ENCODE assay signal across 11 mouse cellular contexts in genomic region chr1:86473109-86473760, GRCm38 (mm10). TPM values are rescaled to one million over a fixed set of nuclear protein-coding genes. Genes with fewer than 3 reads are reported as not detected.
DNase-seq lines count a peak whose midpoint lies in the region; ATAC-seq and TF ChIP-seq lines count a peak whose summit lies in the region.
"Had no signal": no experiment of that assay in that cellular context is flagged by ENCODE, and none has a peak within 500 bp of the region (broad histone marks: within the 10 kb centered on the region; RNA-seq: fewer than 3 reads in every experiment).

No protein-coding gene starts in this region.

- H3K9me3 ChIP-seq in heart, embryonic 14.5 days (ENCODE audit: control insufficient read depth, low read length): no peaks in the 10 kb centered on the region
- no peaks in the 10 kb centered on the region for H3K9me3 ChIP-seq in embryonic facial prominence, embryonic 11.5 days (replicated peaks; ENCODE audit: control insufficient read depth, low read length)
- no peaks in the 10 kb centered on the region for H3K9me3 ChIP-seq in liver, embryonic 14.5 days (ENCODE audit: control insufficient read depth, low read length)
- no peaks in the 10 kb centered on the region for H3K9me3 ChIP-seq in forebrain, embryonic 15.5 days

- no peaks in the 10 kb centered on the region for H3K27me3 ChIP-seq in heart, embryonic 14.5 days (ENCODE audit: control insufficient read depth, insufficient read depth, low read length)
- H3K27me3 ChIP-seq in embryonic facial prominence, embryonic 11.5 days (ENCODE audit: control insufficient read depth, insufficient read depth, low read length): no peaks in the 10 kb centered on the region
- H3K27me3 ChIP-seq in liver, embryonic 14.5 days (ENCODE audit: control insufficient read depth, insufficient read depth, low read length): no peaks in the 10 kb centered on the region
- no peaks in the 10 kb centered on the region for H3K27me3 ChIP-seq in forebrain, embryonic 15.5 days

- no peak for DNase-seq in heart, postnatal 10 days
- peak; percentile 54 for DNase-seq in 416B (ENCODE audit: low read depth)
- DNase-seq in embryonic facial prominence, embryonic 11.5 days (ENCODE audit: low spot score): no peak
- no peak for DNase-seq in liver, embryonic 14.5 days (ENCODE audit: low read depth in 3 of 3, low spot score in 3 of 3)
- DNase-seq in ovary, postnatal 14 days (ENCODE audit: low spot score): no peak
- DNase-seq in right cerebral cortex, adult 2 months (ENCODE audit: low spot score in 2 of 2): no peak
- DNase-seq: kidney, adult 18-20 months had no signal

- no peak for TF ChIP-seq CTCF in liver, embryonic 14.5 days (IDR thresholded peaks at IDR 0.05; ENCODE audit: low read depth)

- 79% methylated on average over 18 of the region's 18 CpGs for WGBS in heart, embryonic 14.5 days
- 92% methylated on average over 18 of the region's 18 CpGs for WGBS in embryonic facial prominence, embryonic 11.5 days
- 66% methylated on average over 18 of the region's 18 CpGs for WGBS in liver, embryonic 14.5 days (ENCODE audit: insufficient replicate concordance)
- WGBS in forebrain, embryonic 15.5 days: 96% methylated on average over 18 of the region's 18 CpGs

- no peak overlapping the region for H3K4me3 ChIP-seq in heart, embryonic 14.5 days (ENCODE audit: control insufficient read depth in 1 of 2, insufficient read depth in 1 of 2, low read depth in 1 of 2, low read length in 2 of 2)
- H3K4me3 ChIP-seq in embryonic facial prominence, embryonic 11.5 days (ENCODE audit: low read depth, low read length): no peak overlapping the region
- no peak overlapping the region for H3K4me3 ChIP-seq in liver, embryonic 14.5 days (ENCODE audit: insufficient read depth in 1 of 2, low read depth in 2 of 2, low read length in 2 of 2)
- no peak overlapping the region for H3K4me3 ChIP-seq in forebrain, embryonic 15.5 days

- TF ChIP-seq EP300 in liver, embryonic 14.5 days (IDR thresholded peaks at IDR 0.05; ENCODE audit: low read depth): no peak

- H3K4me1 ChIP-seq in heart, embryonic 14.5 days (ENCODE audit: control insufficient read depth in 2 of 2, insufficient read depth in 2 of 2, low read length in 2 of 2): peaks cover 27 to 39% of the 10 kb centered on the region in 2 experiments
- H3K4me1 ChIP-seq in embryonic facial prominence, embryonic 11.5 days (ENCODE audit: control insufficient read depth, insufficient read depth, low read length): no peaks in the 10 kb centered on the region
- peaks cover 29 to 41% of the 10 kb centered on the region in 2 experiments for H3K4me1 ChIP-seq in liver, embryonic 14.5 days (replicated peaks; ENCODE audit: control insufficient read depth in 2 of 2, insufficient read depth in 2 of 2, low read length in 1 of 2)
- peaks cover 11% of the 10 kb centered on the region for H3K4me1 ChIP-seq in forebrain, embryonic 15.5 days

- H3K4me2 ChIP-seq in heart, embryonic 14.5 days (ENCODE audit: low read length): peak overlapping the region; percentile 49
- H3K4me2 ChIP-seq in embryonic facial prominence, embryonic 11.5 days (ENCODE audit: low read depth, low read length): no peak overlapping the region
- peak overlapping the region; percentile 90; the same call in 1 of the 2 replicates for H3K4me2 ChIP-seq in liver, embryonic 14.5 days (ENCODE audit: low read depth)
- H3K4me2 ChIP-seq in forebrain, embryonic 15.5 days (replicated peaks): no peak overlapping the region

- H3K27ac ChIP-seq in heart, embryonic 14.5 days (replicated peaks in 1 of 2; ENCODE audit: control insufficient read depth in 1 of 2, insufficient read depth in 1 of 2, low read depth in 2 of 2, low read length in 2 of 2): peak overlapping the region; percentile 99
- H3K27ac ChIP-seq in embryonic facial prominence, embryonic 11.5 days (replicated peaks; ENCODE audit: low read depth, low read length): no peak overlapping the region
- H3K27ac ChIP-seq in liver, embryonic 14.5 days: peak overlapping the region; percentile 79; the same call in 1 of the 2 replicates
- no peak overlapping the region for H3K27ac ChIP-seq in forebrain, embryonic 15.5 days (replicated peaks)

- intact Hi-C loops in heart, postnatal 10 days (cut with DNase I): loop anchor here (2.0 kb wide), 1 partner anchor 60 kb away; no protein-coding TSS in a partner anchor

- peak overlapping the region; percentile 67 for H3K9ac ChIP-seq in heart, embryonic 14.5 days (ENCODE audit: low read length)
- peak overlapping the region; percentile 58; the same call in 1 of the 2 replicates for H3K9ac ChIP-seq in embryonic facial prominence, embryonic 11.5 days (replicated peaks; ENCODE audit: low read length)
- peak overlapping the region; percentile 75; the same call in 1 of the 2 replicates for H3K9ac ChIP-seq in liver, embryonic 14.5 days (replicated peaks)
- no peak overlapping the region for H3K9ac ChIP-seq in forebrain, embryonic 15.5 days (replicated peaks)

- no peaks in the 10 kb centered on the region for H3K36me3 ChIP-seq in heart, embryonic 14.5 days (ENCODE audit: control insufficient read depth, insufficient read depth, low read length)
- no peaks in the 10 kb centered on the region for H3K36me3 ChIP-seq in embryonic facial prominence, embryonic 11.5 days (replicated peaks; ENCODE audit: control insufficient read depth, insufficient read depth, low read depth, low read length)
- H3K36me3 ChIP-seq in liver, embryonic 14.5 days (replicated peaks; ENCODE audit: control insufficient read depth, insufficient read depth, low read depth): no peaks in the 10 kb centered on the region
- no peaks in the 10 kb centered on the region for H3K36me3 ChIP-seq in forebrain, embryonic 15.5 days

- no peak for ATAC-seq in heart, embryonic 14.5 days (ENCODE audit: insufficient number of reproducible peaks, insufficient read depth, low FRiP score, low read depth)
- ATAC-seq in embryonic facial prominence, embryonic 11.5 days (replicated peaks; ENCODE audit: insufficient number of reproducible peaks, low FRiP score, low TSS enrichment, low read depth): no peak
- no peak for ATAC-seq in liver, embryonic 14.5 days (ENCODE audit: insufficient read depth)
- ATAC-seq in forebrain, embryonic 15.5 days (replicated peaks): no peak

RNA-seq across cellular contexts. Expression of gene Tex44, which starts 47.1 kb away (rescaled TPM):
- not detected in 2 replicates for polyA plus RNA-seq in heart, embryonic 14.5 days (2014; fragmentation: Nextera tagmentation; extraction: Ambion mirVana)
- not detected for total RNA-seq in heart, postnatal 10 days (2021)
- polyA plus RNA-seq in embryonic facial prominence, embryonic 11.5 days (2014; fragmentation: Nextera tagmentation; extraction: Ambion mirVana): not detected in 2 replicates
- polyA plus RNA-seq in liver, embryonic 14.5 days (2012; rRNA removed): not detected in 2 replicates
- polyA plus RNA-seq in liver, embryonic 14.5 days (2014; fragmentation: Nextera tagmentation; extraction: Ambion mirVana): not detected in 2 replicates
- polyA plus RNA-seq in forebrain, embryonic 15.5 days (2015; fragmentation: Nextera tagmentation; extraction: Ambion mirVana): not detected in 2 replicates
- polyA plus RNA-seq: brain, embryonic 14.5 days; urinary bladder, adult 2 months had no signal

RNA-seq across cellular contexts. Expression of gene Nmur1, which starts 47.2 kb away (rescaled TPM):
- not detected in 2 replicates for polyA plus RNA-seq in heart, embryonic 14.5 days (2014; fragmentation: Nextera tagmentation; extraction: Ambion mirVana)
- total RNA-seq in heart, postnatal 10 days (2021): not detected
- polyA plus RNA-seq in embryonic facial prominence, embryonic 11.5 days (2014; fragmentation: Nextera tagmentation; extraction: Ambion mirVana): not detected in 2 replicates
- not detected in 2 replicates for polyA plus RNA-seq in liver, embryonic 14.5 days (2012; rRNA removed)
- polyA plus RNA-seq in liver, embryonic 14.5 days (2014; fragmentation: Nextera tagmentation; extraction: Ambion mirVana): not detected in 2 replicates
- polyA plus RNA-seq in forebrain, embryonic 15.5 days (2015; fragmentation: Nextera tagmentation; extraction: Ambion mirVana): 0.18 TPM in 1 of 2 replicates, not detected in the other

RNA-seq across cellular contexts. Expression of gene Ptma, which starts 53.3 kb away (rescaled TPM):
- 788 and 789 TPM in 2 replicates for polyA plus RNA-seq in heart, embryonic 14.5 days (2014; fragmentation: Nextera tagmentation; extraction: Ambion mirVana)
- total RNA-seq in heart, postnatal 10 days (2021): 100 to 1,000 TPM; 535 to 599 TPM
- polyA plus RNA-seq in embryonic facial prominence, embryonic 11.5 days (2014; fragmentation: Nextera tagmentation; extraction: Ambion mirVana): 4,004 and 4,291 TPM in 2 replicates
- 466 and 1,286 TPM in 2 replicates for polyA plus RNA-seq in liver, embryonic 14.5 days (2012; rRNA removed)
- 993 and 1,059 TPM in 2 replicates for polyA plus RNA-seq in liver, embryonic 14.5 days (2014; fragmentation: Nextera tagmentation; extraction: Ambion mirVana)
- polyA plus RNA-seq in forebrain, embryonic 15.5 days (2015; fragmentation: Nextera tagmentation; extraction: Ambion mirVana): 2,368 and 2,448 TPM in 2 replicates

Comparison
In these comparisons a context has a peak if more than half of its experiments do, and no peak if none do; other contexts are left out.
1. H3K27ac ChIP-seq: peak in heart, embryonic 14.5 days (2 of 2) and liver, embryonic 14.5 days (single experiment); none in embryonic facial prominence, embryonic 11.5 days (single experiment) and forebrain, embryonic 15.5 days (single experiment).
2. H3K4me2 ChIP-seq: peak in heart, embryonic 14.5 days (single experiment) and liver, embryonic 14.5 days (single experiment); none in embryonic facial prominence, embryonic 11.5 days (single experiment) and forebrain, embryonic 15.5 days (single experiment).